Comparison of ENCODE assay signal across 8 mouse cellular contexts in genomic region chr11:88717016-88717643, GRCm38 (mm10). TPM values are rescaled to one million over a fixed set of nuclear protein-coding genes. Genes with fewer than 3 reads are reported as not detected.
A peak's percentile ranks its signal among the peaks of the same experiment; 100 is the strongest.
DNase-seq lines count a peak whose midpoint lies in the region; ATAC-seq and TF ChIP-seq lines count a peak whose summit lies in the region.

No protein-coding gene starts in this region.

- no peak for TF ChIP-seq CTCF in layer of hippocampus, adult 2 months (conservative IDR thresholded peaks at IDR 0.05)

- peak overlapping the region; percentile 97 for H3K9ac ChIP-seq in intestine, embryonic 15.5 days

- H3K9me3 ChIP-seq in intestine, embryonic 15.5 days: no peaks in the 10 kb centered on the region

- peak overlapping the region; percentile 93 for H3K4me2 ChIP-seq in intestine, embryonic 15.5 days (replicated peaks)

- peak overlapping the region; percentile 94 for H3K27ac ChIP-seq in layer of hippocampus, adult 2 months
- H3K27ac ChIP-seq in intestine, embryonic 15.5 days: peak overlapping the region; percentile 87; the same call in 1 of the 2 replicates

- H3K4me1 ChIP-seq in intestine, embryonic 15.5 days (replicated peaks): peaks cover 38% of the 10 kb centered on the region

- DNase-seq in layer of hippocampus, adult 2 months (ENCODE audit: low spot score in 2 of 2): no peak
- DNase-seq in layer of hippocampus, postnatal 25 days (ENCODE audit: extremely low spot score in 1 of 2, low spot score in 1 of 2): no peak
- peak; percentile 26 for DNase-seq in c-Kit-positive CD71-positive TER-119-positive erythroid progenitor cells, embryonic 14.5 days (ENCODE audit: low spot score)
- DNase-seq in naive thymus-derived CD4-positive, alpha-beta T cell, adult 2 months (ENCODE audit: low read depth): peak; percentile 49
- no peak for DNase-seq in gastrocnemius, postnatal 4 days (ENCODE audit: low spot score in 2 of 2)
- DNase-seq in frontal cortex, postnatal 36 days (ENCODE audit: low spot score in 2 of 2): no peak
- no peak for DNase-seq in spleen, postnatal 4 days (ENCODE audit: low spot score in 2 of 2)

- no peak for ATAC-seq in intestine, embryonic 15.5 days

- under 1% methylated on average over 19 of the region's 19 CpGs for WGBS in intestine, embryonic 15.5 days

- peak overlapping the region; percentile 89 for H3K4me3 ChIP-seq in layer of hippocampus, adult 2 months
- peak overlapping the region; percentile 96 for H3K4me3 ChIP-seq in intestine, embryonic 15.5 days (replicated peaks)

- H3K36me3 ChIP-seq in intestine, embryonic 15.5 days: no peaks in the 10 kb centered on the region

- no peaks in the 10 kb centered on the region for H3K27me3 ChIP-seq in intestine, embryonic 15.5 days (replicated peaks)

RNA-seq across cellular contexts. Expression of gene Msi2, which starts 1.2 kb away (rescaled TPM):
- total RNA-seq in layer of hippocampus, adult 2 months (2021): 100 to 1,000 TPM; 103 to 114 TPM
- total RNA-seq in layer of hippocampus, postnatal 25 days (2021): 10 to 100 TPM; 89.4 to 90.0 TPM
- polyA plus RNA-seq in intestine, embryonic 15.5 days (2015; fragmentation: Nextera tagmentation; extraction: Ambion mirVana): 10.9 and 11.1 TPM in 2 replicates
- total RNA-seq in gastrocnemius, postnatal 4 days (2021): 100 to 1,000 TPM; 225 to 240 TPM

Comparison
In these comparisons a context has a peak if more than half of its experiments do, and no peak if none do; other contexts are left out.
1. DNase-seq: peak in c-Kit-positive CD71-positive TER-119-positive erythroid progenitor cells, embryonic 14.5 days (single experiment) and naive thymus-derived CD4-positive, alpha-beta T cell, adult 2 months (single experiment); none in layer of hippocampus, adult 2 months (0 of 2), layer of hippocampus, postnatal 25 days (0 of 2), gastrocnemius, postnatal 4 days (0 of 2), frontal cortex, postnatal 36 days (0 of 2) and spleen, postnatal 4 days (0 of 2).